In the genomic region with DNA sequence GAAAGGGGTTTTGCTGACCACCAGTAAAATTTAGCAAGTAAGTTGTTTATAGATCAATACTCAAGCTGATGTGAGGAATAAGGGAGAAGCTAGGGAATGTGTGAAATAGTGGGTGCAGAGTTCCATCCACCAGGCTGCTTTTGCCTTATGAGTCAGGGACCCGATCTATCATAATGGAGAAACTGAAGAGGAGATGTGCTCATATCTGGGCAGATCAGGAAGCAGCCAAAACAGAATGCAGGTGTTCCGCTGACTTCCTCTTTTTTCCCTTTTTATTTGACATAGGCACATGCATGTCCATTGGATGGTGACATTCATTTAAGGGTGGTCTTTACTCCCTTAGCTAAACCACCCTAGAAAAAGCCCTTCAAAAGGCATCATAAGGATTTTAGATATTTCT, we compare ENCODE assay signal across 29 mouse cellular contexts. TPM values are rescaled to one million over a fixed set of nuclear protein-coding genes. Genes with fewer than 3 reads are reported as not detected.
DNase-seq lines count a peak whose midpoint lies in the region; ATAC-seq and TF ChIP-seq lines count a peak whose summit lies in the region.
"Had no signal": no experiment of that assay in that cellular context is flagged by ENCODE, and none has a peak within 500 bp of the region (broad histone marks: within the 10 kb centered on the region; RNA-seq: fewer than 3 reads in every experiment).

No protein-coding gene starts in this region.

- no peaks in the 10 kb centered on the region for H3K4me1 ChIP-seq in MEL (ENCODE audit: control insufficient read depth in 1 of 2, insufficient read depth in 2 of 2, low read length in 2 of 2)
- no peaks in the 10 kb centered on the region for H3K4me1 ChIP-seq in forebrain, embryonic 12.5 days
- H3K4me1 ChIP-seq: embryonic facial prominence, embryonic 13.5 days; forebrain, embryonic 13.5 days; heart, embryonic 13.5 days; hindbrain, embryonic 13.5 days had no signal

- peak in 1 of 2 experiments; percentile 58; a peak in 1 of 4 replicates for TF ChIP-seq EP300 in MEL (IDR thresholded peaks at IDR 0.05; ENCODE audit: low read depth in 1 of 2, low read length in 2 of 2)

- no peaks in the 10 kb centered on the region for H3K36me3 ChIP-seq in MEL (ENCODE audit: control insufficient read depth in 1 of 2, insufficient read depth in 2 of 2, low read length in 2 of 2)
- H3K36me3 ChIP-seq in forebrain, embryonic 12.5 days (replicated peaks), result no peaks in the 10 kb centered on the region
- H3K36me3 ChIP-seq: embryonic facial prominence, embryonic 13.5 days; G1E; heart, embryonic 13.5 days; hindbrain, embryonic 13.5 days had no signal

- DNase-seq in MEL (ENCODE audit: low read depth, low spot score), result peak; percentile 35
- DNase-seq in ovary, adult 18-20 months (ENCODE audit: low spot score), result no peak
- no peak for DNase-seq in cerebellum, adult 8-10 months
- DNase-seq: adrenal gland, adult 2 months; adrenal gland, postnatal 14 days; B cell, adult 2 months; cerebellum, adult 11 months; cerebellum, adult 9-10 months; cerebellum, postnatal 14 days; gastrocnemius, postnatal 10 days; gastrocnemius, postnatal 36 days; heart, adult 11 months; heart, postnatal 14 days; heart, postnatal 4 days; kidney, adult 18-20 months had no signal

- no peaks in the 10 kb centered on the region for H3K27me3 ChIP-seq in MEL (ENCODE audit: control insufficient read depth in 1 of 2, insufficient read depth in 2 of 2, low read length in 2 of 2)
- H3K27me3 ChIP-seq in forebrain, embryonic 12.5 days, result no peaks in the 10 kb centered on the region
- H3K27me3 ChIP-seq: CH12.LX; embryonic facial prominence, embryonic 13.5 days; forebrain, embryonic 13.5 days; heart, embryonic 13.5 days; hindbrain, embryonic 13.5 days had no signal

- no peak overlapping the region for H3K27ac ChIP-seq in MEL (ENCODE audit: control insufficient read depth, low read depth, low read length)
- no peak overlapping the region for H3K27ac ChIP-seq in forebrain, embryonic 12.5 days
- H3K27ac ChIP-seq: embryonic facial prominence, embryonic 13.5 days; forebrain, embryonic 13.5 days; heart, embryonic 13.5 days; hindbrain, embryonic 13.5 days; hindbrain, postnatal 0 days had no signal

- TF ChIP-seq POLR2A in MEL (IDR thresholded peaks at IDR 0.05; ENCODE audit: control insufficient read depth in 1 of 2, insufficient read depth in 1 of 2, low read depth in 1 of 2, low read length in 2 of 2, poor library complexity in 1 of 2), result no peak

- no peaks in the 10 kb centered on the region for H3K9me3 ChIP-seq in MEL (replicated peaks; ENCODE audit: insufficient read depth, low read length)
- no peaks in the 10 kb centered on the region for H3K9me3 ChIP-seq in forebrain, embryonic 12.5 days
- H3K9me3 ChIP-seq: embryonic facial prominence, embryonic 13.5 days; forebrain, embryonic 13.5 days; G1E; heart, embryonic 13.5 days; hindbrain, embryonic 13.5 days had no signal

- H3K79me2 ChIP-seq in MEL (ENCODE audit: control insufficient read depth, insufficient read depth, low read length, poor library complexity), result no peaks in the 10 kb centered on the region

- no peak for TF ChIP-seq RAD21 in MEL (IDR thresholded peaks at IDR 0.05; ENCODE audit: low read depth, low read length)

- H3K4me3 ChIP-seq in MEL (ENCODE audit: control insufficient read depth in 1 of 2, insufficient read depth in 1 of 2, low read depth in 2 of 2, low read length in 2 of 2), result no peak overlapping the region
- no peak overlapping the region for H3K4me3 ChIP-seq in forebrain, embryonic 12.5 days (replicated peaks)
- H3K4me3 ChIP-seq: embryonic facial prominence, embryonic 13.5 days; erythroblast, embryonic 14.5 days; forebrain, embryonic 13.5 days; heart, embryonic 13.5 days; hindbrain, embryonic 13.5 days had no signal

- no peak for TF ChIP-seq CTCF in MEL (IDR thresholded peaks at IDR 0.05 in 2 of 3, conservative IDR thresholded peaks at IDR 0.05 in 1 of 3; ENCODE audit: control insufficient read depth in 1 of 3, insufficient read depth in 1 of 3, low read depth in 2 of 3, low read length in 3 of 3, poor library complexity in 1 of 3, severe bottlenecking in 1 of 3)

- no peak overlapping the region for H3K9ac ChIP-seq in MEL (ENCODE audit: control insufficient read depth, low read depth, low read length, poor library complexity, severe bottlenecking)
- H3K9ac ChIP-seq in forebrain, embryonic 12.5 days, result no peak overlapping the region
- H3K9ac ChIP-seq: embryonic facial prominence, embryonic 13.5 days; forebrain, embryonic 13.5 days; heart, embryonic 13.5 days; hindbrain, embryonic 13.5 days had no signal

- no peak overlapping the region for H3K4me2 ChIP-seq in forebrain, embryonic 12.5 days
- H3K4me2 ChIP-seq: embryonic facial prominence, embryonic 13.5 days; forebrain, embryonic 13.5 days; heart, embryonic 13.5 days; hindbrain, embryonic 13.5 days had no signal

- WGBS in forebrain, embryonic 12.5 days, result 88% methylated on average over 2 of the region's 2 CpGs

- ATAC-seq in hematopoietic stem cell, adult 5-6 weeks (replicated peaks in 1 of 2; ENCODE audit: insufficient read depth in 1 of 2, low FRiP score in 2 of 2, low TSS enrichment in 1 of 2, low read depth in 1 of 2, poor library complexity in 2 of 2, severe bottlenecking in 2 of 2), result peak; percentile 32 to 74; a peak in 3 of 4 replicates
- ATAC-seq in neutrophil, adult 5-6 weeks (ENCODE audit: extremely low read depth, insufficient number of reproducible peaks, low FRiP score, poor library complexity, severe bottlenecking), result 0 out of 2 replicates have a peak, but pooled peaks have one; percentile 26
- no peak for ATAC-seq in forebrain, embryonic 12.5 days (ENCODE audit: low FRiP score)
- ATAC-seq: forebrain, embryonic 13.5 days; forebrain, embryonic 16.5 days; hindbrain, postnatal 0 days; inflammation-experienced regulatory T-cells, adult 6 months; intestine, embryonic 16.5 days had no signal

TF ChIP-seq in MEL, 35 proteins besides CTCF, POLR2A, EP300 and RAD21:
- TF ChIP-seq NELFE (IDR thresholded peaks at IDR 0.05; ENCODE audit: low read depth, low read length) (no peak), JUND (IDR thresholded peaks at IDR 0.05; ENCODE audit: low read depth, low read length) (no peak), RCOR1 (IDR thresholded peaks at IDR 0.05; ENCODE audit: low read depth, low read length) (0 out of 2 replicates have a peak, but pooled peaks have one; percentile 20), TCF12 (IDR thresholded peaks at IDR 0.05; ENCODE audit: low read depth, low read length) (0 out of 2 replicates have a peak, but pooled peaks have one; percentile 16), ZKSCAN1 (IDR thresholded peaks at IDR 0.05; ENCODE audit: low read depth, low read length) (no peak)
TF ChIP-seq in MEL: peak in this region for 2.

RNA-seq across cellular contexts. Expression of a gene that starts 29.3 kb away (rescaled TPM):
- 1.2 and 1.3 TPM in 2 replicates for total RNA-seq in MEL (2012; rRNA removed)
- polyA plus RNA-seq in MEL (2012; ENCODE audit: insufficient read depth in 1 of 2, insufficient read length in 2 of 2, low read depth in 1 of 2, low replicate concordance in 2 of 2, missing spikeins in 1 of 2), result 1 to 10 TPM in 1 of 2 experiments, not detected in 1; 2.9 TPM
- 312 and 402 TPM in 2 replicates for total RNA-seq in hematopoietic stem cell, adult 5-6 weeks (2017)
- total RNA-seq in neutrophil, adult 5-6 weeks (2017), result 428 and 439 TPM in 2 replicates
- polyA plus RNA-seq in forebrain, embryonic 12.5 days (2016; fragmentation: Nextera tagmentation; extraction: Ambion mirVana), result 86.1 and 104 TPM in 2 replicates

Comparison
In these comparisons a context has a peak if more than half of its experiments do, and no peak if none do; other contexts are left out.
1. RNA of a gene that starts 29.3 kb away (total RNA-seq): 428 to 439 TPM in neutrophil, adult 5-6 weeks and 312 to 402 TPM in hematopoietic stem cell, adult 5-6 weeks; 1.2 to 1.3 TPM in MEL; every median in the first group is over 100 times any median in the second.